Mouse (Mus musculus): ENCODE results near the gene Mroh7.

DNA sequence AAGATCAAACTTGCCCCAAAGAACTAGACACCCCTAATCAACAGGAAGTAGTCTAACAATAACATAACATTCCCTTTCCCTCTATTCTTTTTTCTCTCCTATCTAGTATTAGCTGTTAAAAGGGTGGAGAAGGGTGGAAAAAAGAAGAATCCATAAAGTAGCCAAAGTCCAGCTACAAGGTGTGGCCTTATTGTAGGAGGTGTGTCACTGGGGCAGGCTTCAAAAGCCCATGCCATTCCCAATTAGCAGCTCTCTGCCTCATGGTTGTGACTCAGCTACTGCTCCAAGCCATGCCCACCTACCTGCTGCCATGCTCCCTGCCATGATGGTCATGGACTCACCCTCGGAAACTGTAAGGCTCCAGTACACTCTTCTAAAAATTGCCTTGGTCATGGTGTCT is 41.8 kb upstream of the Mroh7 start:
- TF ChIP-seq CTCF (IDR thresholded peaks at IDR 0.05; ENCODE audit: extremely low read depth, insufficient read depth, low read length) = no peak
- TF ChIP-seq POLR2A (IDR thresholded peaks at IDR 0.05; ENCODE audit: extremely low read depth, insufficient read depth, low read length) = no peak

Data from cortical plate, adult 2 months (tissue).